Mouse (Mus musculus): Measurements from ENCODE around the gene Snu13. TPM values are rescaled to one million over a fixed set of nuclear protein-coding genes. Genes with fewer than 3 reads are reported as not detected.
A peak's percentile ranks its signal among the peaks of the same experiment; 100 is the strongest.

The Snu13 gene
- total and polyA plus RNA-seq, 2 experiments from 2014 or later: 155 to 283 TPM

- peak overlapping the region; percentile 87 for H3K4me2 ChIP-seq (ENCODE audit: low read depth)
- peaks cover 10% of the 10 kb centered on the region; the same call in 1 of the 2 replicates for H3K4me1 ChIP-seq (ENCODE audit: insufficient read depth)
- H3K9me3 ChIP-seq (ENCODE audit: low read length): no peaks in the 10 kb centered on the region
- H3K4me3 ChIP-seq (ENCODE audit: low read depth, low read length): peak overlapping the region; percentile 97
- peak; percentile 53 for TF ChIP-seq CTCF (IDR thresholded peaks at IDR 0.05; ENCODE audit: low read depth)
- ATAC-seq (peak; percentile 28), DNase-seq (peak; percentile 58)
- no peaks in the 10 kb centered on the region for H3K27me3 ChIP-seq (ENCODE audit: insufficient read depth, low read length)
- H3K27ac ChIP-seq (ENCODE audit: low read depth, low read length): peak overlapping the region; percentile 79
- H3K36me3 ChIP-seq (ENCODE audit: insufficient read depth): peaks cover 5% of the 10 kb centered on the region
- WGBS: under 1% methylated on average over 38 of the region's 39 CpGs
- H3K9ac ChIP-seq: peak overlapping the region; percentile 78
Observed at GRCm38 (mm10) chr15:82015392-82016100, 31.9 kb downstream of the Snu13 start.

- H3K36me3 ChIP-seq (ENCODE audit: insufficient read depth): peaks cover 2% of the 10 kb centered on the region
- H3K9me3 ChIP-seq (ENCODE audit: low read length): no peaks in the 10 kb centered on the region
- peak overlapping the region; percentile 78 for H3K9ac ChIP-seq
- peak overlapping the region; percentile 97 for H3K4me3 ChIP-seq (ENCODE audit: low read depth, low read length)
- WGBS: 14% methylated on average over 9 of the region's 9 CpGs
- DNase-seq: no peak
- H3K27me3 ChIP-seq (ENCODE audit: insufficient read depth, low read length): no peaks in the 10 kb centered on the region
- no peak for TF ChIP-seq CTCF (IDR thresholded peaks at IDR 0.05; ENCODE audit: low read depth)
- no peak for ATAC-seq
- peak overlapping the region; percentile 87 for H3K4me2 ChIP-seq (ENCODE audit: low read depth)
- H3K4me1 ChIP-seq (ENCODE audit: insufficient read depth): peaks cover 10% of the 10 kb centered on the region; the same call in 1 of the 2 replicates
- H3K27ac ChIP-seq (ENCODE audit: low read depth, low read length): no peak overlapping the region
Observed at GRCm38 (mm10) chr15:82014745-82015391, 32.5 kb downstream of the Snu13 start.

GRCm38 (mm10) chr15:82011947-82012346 is 35.5 kb downstream of the Snu13 start:
- Histone ChIP-seq H3K27me3 (ENCODE audit: insufficient read depth, low read length) (no peaks in the 10 kb centered on the region), H3K36me3 (ENCODE audit: insufficient read depth) (no peaks in the 10 kb centered on the region), H3K4me3 (ENCODE audit: low read depth, low read length) (no peak overlapping the region), H3K4me2 (ENCODE audit: low read depth) (no peak overlapping the region), H3K9me3 (ENCODE audit: low read length) (no peaks in the 10 kb centered on the region), H3K27ac (ENCODE audit: low read depth, low read length) (no peak overlapping the region), H3K9ac (no peak overlapping the region), H3K4me1 (ENCODE audit: insufficient read depth) (peaks cover 8% of the 10 kb centered on the region; the same call in 1 of the 2 replicates)
- no peak for TF ChIP-seq CTCF (IDR thresholded peaks at IDR 0.05; ENCODE audit: low read depth)
- 90% methylated on average over 6 of the region's 6 CpGs for WGBS
- ATAC-seq: no peak
- no peak for DNase-seq

- WGBS: 92% methylated on average over 8 of the region's 8 CpGs
- no peak for TF ChIP-seq CTCF (IDR thresholded peaks at IDR 0.05; ENCODE audit: low read depth)
Observed at GRCm38 (mm10) chr15:82004257-82004656, 43.1 kb downstream of the Snu13 start.

GRCm38 (mm10) chr15:81993992-81994391 is 53.4 kb downstream of the Snu13 start:
- no peaks in the 10 kb centered on the region for H3K4me1 ChIP-seq (ENCODE audit: insufficient read depth)
- H3K36me3 ChIP-seq (ENCODE audit: insufficient read depth): peaks cover 49% of the 10 kb centered on the region

More at GRCm38 (mm10) chr15:82004257-82004656, 43.1 kb downstream of the Snu13 start:
- H3K4me3 ChIP-seq (ENCODE audit: low read depth, low read length): no peak overlapping the region
- ATAC-seq: no peak
- H3K36me3 ChIP-seq (ENCODE audit: insufficient read depth): peaks cover 20% of the 10 kb centered on the region
- no peaks in the 10 kb centered on the region for H3K9me3 ChIP-seq (ENCODE audit: low read length)
- no peaks in the 10 kb centered on the region for H3K4me1 ChIP-seq (ENCODE audit: insufficient read depth)
- H3K27me3 ChIP-seq (ENCODE audit: insufficient read depth, low read length): no peaks in the 10 kb centered on the region
- H3K27ac ChIP-seq (ENCODE audit: low read depth, low read length): no peak overlapping the region
- DNase-seq: no peak
- H3K4me2 ChIP-seq (ENCODE audit: low read depth): no peak overlapping the region
- no peak overlapping the region for H3K9ac ChIP-seq

GRCm38 (mm10) chr15:81990549-81990948 is 56.8 kb downstream of the Snu13 start:
- Histone ChIP-seq H3K4me2 (ENCODE audit: low read depth) (no peak overlapping the region), H3K4me3 (ENCODE audit: low read depth, low read length) (no peak overlapping the region), H3K27ac (ENCODE audit: low read depth, low read length) (no peak overlapping the region), H3K27me3 (ENCODE audit: insufficient read depth, low read length) (no peaks in the 10 kb centered on the region), H3K9me3 (ENCODE audit: low read length) (no peaks in the 10 kb centered on the region), H3K9ac (no peak overlapping the region), H3K36me3 (ENCODE audit: insufficient read depth) (peaks cover 21% of the 10 kb centered on the region), H3K4me1 (ENCODE audit: insufficient read depth) (no peaks in the 10 kb centered on the region; the same call in 1 of the 2 replicates)
- DNase-seq (no peak), ATAC-seq (no peak)
- no peak for TF ChIP-seq CTCF (IDR thresholded peaks at IDR 0.05; ENCODE audit: low read depth)
- 61% methylated on average over 7 of the region's 7 CpGs for WGBS

More at GRCm38 (mm10) chr15:81993992-81994391, 53.4 kb downstream of the Snu13 start:
- Histone ChIP-seq H3K4me2 (ENCODE audit: low read depth) (no peak overlapping the region), H3K27me3 (ENCODE audit: insufficient read depth, low read length) (no peaks in the 10 kb centered on the region), H3K27ac (ENCODE audit: low read depth, low read length) (no peak overlapping the region), H3K9ac (no peak overlapping the region), H3K9me3 (ENCODE audit: low read length) (no peaks in the 10 kb centered on the region), H3K4me3 (ENCODE audit: low read depth, low read length) (no peak overlapping the region)
- WGBS: 88% methylated on average over 6 of the region's 6 CpGs
- no peak for ATAC-seq
- no peak for TF ChIP-seq CTCF (IDR thresholded peaks at IDR 0.05; ENCODE audit: low read depth)
- DNase-seq: no peak

Other genes with a start within 250 kb of the Snu13 start
- 60.2 and 71.8 TPM in 2 replicates for gene Tef, start 245.2 kb downstream of the Snu13 start, total RNA-seq (2014; rRNA removed)
- 21.9 and 27.8 TPM in 2 replicates for gene Tef, start 245.2 kb downstream of the Snu13 start, polyA plus RNA-seq (2015; fragmentation: Nextera tagmentation; extraction: Ambion mirVana)
- gene Tob2, start 188.8 kb downstream of the Snu13 start, total RNA-seq (2014; rRNA removed): 9.2 and 13.0 TPM in 2 replicates
- gene Tob2, start 188.8 kb downstream of the Snu13 start, polyA plus RNA-seq (2015; fragmentation: Nextera tagmentation; extraction: Ambion mirVana): 11.4 TPM in 2 replicates
- 41.5 and 48.5 TPM in 2 replicates for gene Phf5a, start 175.7 kb downstream of the Snu13 start, total RNA-seq (2014; rRNA removed)
- gene Phf5a, start 175.7 kb downstream of the Snu13 start, polyA plus RNA-seq (2015; fragmentation: Nextera tagmentation; extraction: Ambion mirVana): 107 and 112 TPM in 2 replicates
- 354 and 357 TPM in 2 replicates for gene Aco2, start 175.3 kb downstream of the Snu13 start, total RNA-seq (2014; rRNA removed)
- gene Aco2, start 175.3 kb downstream of the Snu13 start, polyA plus RNA-seq (2015; fragmentation: Nextera tagmentation; extraction: Ambion mirVana): 234 and 251 TPM in 2 replicates
- gene Polr3h, start 121.4 kb downstream of the Snu13 start, total RNA-seq (2014; rRNA removed): 52.8 and 62.5 TPM in 2 replicates
- 105 and 113 TPM in 2 replicates for gene Polr3h, start 121.4 kb downstream of the Snu13 start, polyA plus RNA-seq (2015; fragmentation: Nextera tagmentation; extraction: Ambion mirVana)
- gene Csdc2, start 110.8 kb downstream of the Snu13 start, total RNA-seq (2014; rRNA removed): 88.9 and 118 TPM in 2 replicates
- 178 and 273 TPM in 2 replicates for gene Csdc2, start 110.8 kb downstream of the Snu13 start, polyA plus RNA-seq (2015; fragmentation: Nextera tagmentation; extraction: Ambion mirVana)
- 162 and 181 TPM in 2 replicates for gene Pmm1, start 86.7 kb downstream of the Snu13 start, total RNA-seq (2014; rRNA removed)
- gene Pmm1, start 86.7 kb downstream of the Snu13 start, polyA plus RNA-seq (2015; fragmentation: Nextera tagmentation; extraction: Ambion mirVana): 132 and 140 TPM in 2 replicates
- not detected in 2 replicates for gene 1700029P11Rik, start 67.1 kb downstream of the Snu13 start, total RNA-seq (2014; rRNA removed)
- not detected in 2 replicates for gene 1700029P11Rik, start 67.1 kb downstream of the Snu13 start, polyA plus RNA-seq (2015; fragmentation: Nextera tagmentation; extraction: Ambion mirVana)
- 28.4 and 34.8 TPM in 2 replicates for gene Xrcc6, start 59.8 kb downstream of the Snu13 start, total RNA-seq (2014; rRNA removed)
- gene Xrcc6, start 59.8 kb downstream of the Snu13 start, polyA plus RNA-seq (2015; fragmentation: Nextera tagmentation; extraction: Ambion mirVana): 25.6 and 29.5 TPM in 2 replicates
- 17.5 and 21.2 TPM in 2 replicates for gene Desi1, start 13.7 kb downstream of the Snu13 start, total RNA-seq (2014; rRNA removed)
- gene Desi1, start 13.7 kb downstream of the Snu13 start, polyA plus RNA-seq (2015; fragmentation: Nextera tagmentation; extraction: Ambion mirVana): 31.8 and 40.1 TPM in 2 replicates
- not detected in 2 replicates for gene 4930407I10Rik, start 11.6 kb upstream of the Snu13 start, total RNA-seq (2014; rRNA removed)
- gene 4930407I10Rik, start 11.6 kb upstream of the Snu13 start, polyA plus RNA-seq (2015; fragmentation: Nextera tagmentation; extraction: Ambion mirVana): not detected in 2 replicates
- 0.10 TPM in 1 of 2 replicates, not detected in the other for gene Mei1, start 22.4 kb upstream of the Snu13 start, total RNA-seq (2014; rRNA removed)
- gene Mei1, start 22.4 kb upstream of the Snu13 start, polyA plus RNA-seq (2015; fragmentation: Nextera tagmentation; extraction: Ambion mirVana): 0.10 and 0.11 TPM in 2 replicates
- 13.0 and 14.7 TPM in 2 replicates for gene Ccdc134, start 80.3 kb upstream of the Snu13 start, total RNA-seq (2014; rRNA removed)
- 6.7 and 6.8 TPM in 2 replicates for gene Ccdc134, start 80.3 kb upstream of the Snu13 start, polyA plus RNA-seq (2015; fragmentation: Nextera tagmentation; extraction: Ambion mirVana)
- 121 and 171 TPM in 2 replicates for gene Srebf2, start 99.6 kb upstream of the Snu13 start, total RNA-seq (2014; rRNA removed)
- 147 and 193 TPM in 2 replicates for gene Srebf2, start 99.6 kb upstream of the Snu13 start, polyA plus RNA-seq (2015; fragmentation: Nextera tagmentation; extraction: Ambion mirVana)
- 4.7 and 6.3 TPM in 2 replicates for gene Shisa8, start 165.2 kb upstream of the Snu13 start, total RNA-seq (2014; rRNA removed)
- gene Shisa8, start 165.2 kb upstream of the Snu13 start, polyA plus RNA-seq (2015; fragmentation: Nextera tagmentation; extraction: Ambion mirVana): 1.8 and 2.7 TPM in 2 replicates
- 0.24 and 0.62 TPM in 2 replicates for gene Tnfrsf13c, start 176.8 kb upstream of the Snu13 start, total RNA-seq (2014; rRNA removed)
- gene Tnfrsf13c, start 176.8 kb upstream of the Snu13 start, polyA plus RNA-seq (2015; fragmentation: Nextera tagmentation; extraction: Ambion mirVana): 0.44 and 0.47 TPM in 2 replicates
- 8.9 and 10.0 TPM in 2 replicates for gene Cenpm, start 197.2 kb upstream of the Snu13 start, total RNA-seq (2014; rRNA removed)
- 16.5 and 18.7 TPM in 2 replicates for gene Cenpm, start 197.2 kb upstream of the Snu13 start, polyA plus RNA-seq (2015; fragmentation: Nextera tagmentation; extraction: Ambion mirVana)
- 119 and 139 TPM in 2 replicates for gene 1500009C09Rik, start 204.8 kb upstream of the Snu13 start, total RNA-seq (2014; rRNA removed)
- gene 1500009C09Rik, start 204.8 kb upstream of the Snu13 start, polyA plus RNA-seq (2015; fragmentation: Nextera tagmentation; extraction: Ambion mirVana): 12.5 and 15.6 TPM in 2 replicates
- gene Sept3, start 227.3 kb upstream of the Snu13 start, total RNA-seq (2014; rRNA removed): 550 and 602 TPM in 2 replicates
- 400 and 449 TPM in 2 replicates for gene Sept3, start 227.3 kb upstream of the Snu13 start, polyA plus RNA-seq (2015; fragmentation: Nextera tagmentation; extraction: Ambion mirVana)